Mouse (Mus musculus) neutrophil, adult 5-6 weeks (primary cell): ENCODE data around the gene Trpv2. TPM values are rescaled to one million over a fixed set of nuclear protein-coding genes. Genes with fewer than 3 reads are reported as not detected.
A peak's percentile ranks its signal among the peaks of the same experiment; 100 is the strongest.

Experiments used
- ATAC-seq: fragments of 151-379, 151-347 bp; 2 replicates; pipeline ENCODE4 v1.8.0; 2017; ENCODE audit warnings: mild to moderate bottlenecking, moderate TSS enrichment; ENCODE audit not compliant: insufficient number of reproducible peaks, poor library complexity, low FRiP score, severe bottlenecking; ENCODE audit errors: extremely low read depth
- total RNA-seq: library from RNA; stranded (forward); fragments of 200-1000 nt; gene quantifications from 2 replicates; pipeline ENCODE4 v1.2.3, GENCODE M21; 2017

Trpv2 gene
- total RNA-seq = 62.7 and 66.9 TPM in 2 replicates

DNA sequence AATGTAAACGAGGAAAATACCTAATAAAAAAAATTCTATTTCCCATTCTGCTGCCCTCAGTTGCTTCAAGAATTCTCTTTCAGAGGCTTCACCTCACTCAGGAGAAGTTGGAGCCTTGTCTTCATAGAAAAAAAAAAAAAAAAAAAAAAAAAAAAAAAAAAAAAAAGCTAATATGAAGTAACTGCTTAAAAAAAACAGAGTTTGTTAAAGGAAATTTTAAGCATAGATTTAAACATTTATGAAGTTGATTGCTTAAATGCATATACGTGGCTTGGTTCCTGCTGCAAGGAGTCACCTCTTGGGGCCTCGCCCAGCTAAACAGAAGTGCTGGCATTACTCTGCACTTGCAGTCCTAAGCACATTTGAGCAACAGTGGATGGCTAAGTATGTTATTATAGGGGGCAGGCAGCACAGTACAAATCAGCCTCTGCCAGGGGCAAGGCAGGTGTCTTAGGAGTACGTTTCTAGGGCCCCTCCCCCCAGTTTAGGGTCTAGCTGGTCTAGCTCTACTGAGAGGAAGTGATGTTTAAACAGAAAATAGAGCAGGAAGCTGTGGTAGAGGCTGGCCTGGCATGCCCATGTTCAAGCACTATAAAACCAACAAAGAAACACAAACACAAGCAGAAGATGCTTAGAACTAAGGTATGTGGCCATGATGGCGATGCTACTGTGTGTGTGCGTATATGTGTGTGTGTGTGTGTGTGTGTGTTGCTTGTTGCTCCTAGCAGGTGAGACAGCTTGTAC, at the start of gene Trpv2:
Trpv2 (plus strand) TSS at position 528 of the 744 bp plus-strand sequence.
- peak; percentile 37; the same call in 1 of the 2 replicates for ATAC-seq

DNA sequence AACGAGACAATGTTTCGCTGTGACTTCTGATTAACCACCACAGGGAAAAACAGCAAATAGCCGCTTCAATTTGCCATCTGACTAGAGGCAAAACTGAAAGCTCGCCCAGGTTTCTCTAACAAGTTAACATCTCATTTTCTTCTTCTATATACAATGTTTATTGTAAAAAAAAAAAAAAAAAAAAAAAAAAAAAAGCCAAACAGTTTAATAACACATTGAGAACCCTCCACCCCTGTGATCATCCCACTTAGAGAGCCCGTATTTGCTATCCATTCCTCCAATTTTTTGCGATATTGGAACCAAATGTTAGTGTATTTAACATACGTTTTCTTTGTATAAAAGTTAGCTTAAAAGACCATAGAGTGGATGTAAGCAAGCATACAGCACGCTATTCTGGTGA, 37.2 kb upstream of the Trpv2 start:
- no peak for ATAC-seq

DNA sequence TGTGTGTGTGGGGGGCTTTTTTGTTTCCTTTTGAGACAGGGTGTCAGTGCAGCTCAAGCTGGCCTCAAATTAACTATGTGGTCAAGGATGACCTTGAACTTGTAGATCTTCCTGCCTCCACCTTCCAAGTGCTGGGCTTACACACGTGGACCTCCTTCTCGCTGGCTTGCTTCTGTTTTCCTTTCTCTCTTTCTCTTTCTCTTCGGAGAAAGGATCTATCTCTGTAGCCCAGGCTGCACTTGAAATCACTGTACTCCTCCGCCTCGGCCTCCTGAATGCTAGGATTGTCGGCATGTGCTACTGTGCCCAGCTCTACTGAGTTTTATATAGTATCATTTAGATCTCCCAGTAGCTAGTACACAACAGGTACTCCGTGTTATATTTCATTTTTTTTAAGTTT, 36.7 kb upstream of the Trpv2 start:
- ATAC-seq = no peak

DNA sequence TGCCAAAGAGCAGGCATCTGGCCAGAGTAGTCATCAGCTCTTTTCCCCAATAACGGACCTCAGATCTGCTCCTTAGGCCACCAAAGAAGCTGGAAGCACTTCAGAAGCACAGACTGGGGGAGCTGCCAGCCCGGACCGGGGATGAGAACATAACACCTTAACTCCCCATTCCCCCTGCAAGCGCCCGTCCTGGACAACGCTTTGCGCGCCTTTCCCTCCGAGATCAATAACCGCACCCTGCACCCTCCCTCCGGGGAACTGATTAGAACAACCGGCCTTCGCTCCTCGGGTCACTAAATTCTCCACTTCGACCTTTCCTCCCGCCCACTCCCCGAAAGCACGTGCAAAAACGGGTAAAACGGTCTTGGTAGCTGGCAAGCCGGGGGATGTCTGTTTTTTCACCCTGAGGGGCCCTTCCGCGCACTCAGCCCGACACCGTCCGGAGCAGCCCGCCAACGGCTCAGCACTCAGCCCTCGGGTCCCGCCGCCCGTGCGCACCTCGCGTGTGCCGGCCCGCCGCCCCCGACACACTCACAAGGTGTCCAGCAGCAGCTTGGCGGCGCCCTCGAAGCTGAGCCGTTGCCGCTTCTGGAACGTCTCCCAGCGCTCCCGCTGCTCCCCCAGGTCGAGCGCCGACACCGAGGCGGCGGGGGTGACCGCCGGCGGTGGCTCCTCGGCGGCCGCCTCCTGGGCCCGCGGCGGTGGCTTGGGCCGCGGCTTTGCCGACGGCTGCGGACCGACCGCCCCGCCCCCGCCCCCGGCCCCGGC, 35.8 kb upstream of the Trpv2 start:
- peak; percentile 20; the same call in 1 of the 2 replicates for ATAC-seq

DNA sequence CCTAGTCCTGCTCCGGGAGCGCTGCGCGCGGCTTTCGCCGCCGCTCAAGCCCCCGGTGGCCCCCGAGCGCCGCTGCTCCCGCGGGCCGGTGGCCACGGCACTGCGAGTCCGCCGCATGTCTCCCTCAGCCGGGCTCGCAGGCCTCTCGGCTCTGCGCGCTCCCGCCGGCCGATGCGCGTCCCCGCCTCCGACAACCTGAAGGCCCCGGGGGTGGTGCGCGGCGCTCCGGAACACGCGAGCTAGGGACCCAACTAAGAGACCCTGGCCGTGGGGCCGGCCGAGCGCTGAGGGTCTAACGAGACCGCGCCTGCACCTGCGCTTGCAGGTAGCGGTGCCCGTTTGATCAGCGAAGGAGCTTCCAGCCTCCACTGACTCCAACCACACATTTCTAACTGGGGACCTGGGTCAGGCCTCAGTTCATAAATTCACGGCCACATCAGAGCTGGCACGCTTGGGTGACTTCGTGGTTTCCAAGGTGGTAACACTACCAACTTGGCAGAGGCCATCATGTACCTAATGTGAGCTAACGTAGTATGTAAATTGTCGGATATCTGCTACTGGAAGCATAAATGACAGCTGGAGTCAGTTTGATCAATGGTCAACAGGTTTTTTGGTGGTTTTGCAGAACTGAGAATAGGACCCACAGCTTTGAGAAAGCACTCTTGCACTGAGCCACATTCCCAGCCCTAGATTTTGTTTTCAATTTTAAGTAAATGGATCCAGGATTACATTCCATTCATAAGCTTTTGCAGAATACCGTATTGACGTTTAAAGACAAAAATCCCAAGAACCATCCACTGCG, 35.0 kb upstream of the Trpv2 start, which contains the start of gene Cenpv:
Cenpv (minus strand) TSS at position 173 of the 802 bp plus-strand sequence.
- ATAC-seq = peak; percentile 16; the same call in 1 of the 2 replicates

DNA sequence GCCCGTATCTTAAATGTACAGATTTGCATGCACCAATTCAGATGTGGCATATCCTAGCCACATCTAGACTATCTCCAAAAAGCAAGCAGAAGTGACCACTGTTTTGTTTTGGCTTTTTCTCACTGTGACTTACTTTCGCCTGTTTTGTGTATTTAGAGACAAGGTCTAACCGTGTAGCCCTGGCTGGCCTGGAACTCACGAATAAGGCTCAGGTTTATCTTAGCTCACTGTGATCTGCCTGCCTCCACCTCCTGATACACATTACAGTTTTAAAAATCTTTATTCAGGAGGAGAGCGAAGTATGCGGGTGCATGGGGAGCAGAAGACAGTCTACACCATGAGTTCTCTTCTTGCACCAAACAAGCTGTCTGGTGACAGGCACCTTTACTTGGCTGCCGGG, 34.1 kb upstream of the Trpv2 start:
- ATAC-seq = no peak

DNA sequence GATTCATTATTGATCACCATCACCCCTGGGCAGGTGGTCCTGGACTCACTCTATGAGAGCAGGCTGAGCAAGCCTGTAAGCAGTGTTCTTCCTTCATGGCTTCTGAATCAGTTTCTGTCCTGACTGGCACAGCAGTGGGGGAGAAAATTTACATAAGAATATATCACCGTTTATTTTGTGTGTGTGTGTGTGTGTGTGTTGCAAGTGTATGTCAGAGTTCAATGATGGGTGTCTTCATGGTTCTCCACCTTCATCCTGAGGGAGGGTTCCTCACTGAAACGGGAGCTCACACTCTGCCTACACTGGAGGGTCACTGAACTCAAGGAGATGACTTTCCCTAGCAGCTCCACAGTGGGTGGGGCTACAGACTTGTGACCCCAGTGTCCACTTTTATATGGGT, 33.3 kb upstream of the Trpv2 start:
- ATAC-seq = no peak

DNA sequence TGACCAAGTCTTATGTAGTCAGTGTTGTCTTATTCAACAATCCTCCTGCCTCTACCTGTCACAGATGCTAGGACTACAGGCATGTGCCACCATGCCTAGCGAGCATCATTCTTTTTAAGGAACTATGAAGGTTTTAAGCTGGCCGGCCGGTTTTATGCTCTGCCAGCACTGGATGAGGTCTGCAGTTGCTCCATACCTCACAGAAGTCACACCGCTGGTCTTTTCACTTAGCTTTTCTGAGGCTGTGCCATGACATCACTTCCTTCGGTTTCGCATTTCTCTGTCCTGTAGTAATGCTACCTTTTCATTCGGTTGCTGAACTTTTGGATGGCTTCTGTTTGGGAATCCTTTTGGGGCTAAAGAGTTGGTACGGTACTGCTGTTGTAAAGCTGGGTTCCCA, 32.7 kb upstream of the Trpv2 start:
- no peak for ATAC-seq

DNA sequence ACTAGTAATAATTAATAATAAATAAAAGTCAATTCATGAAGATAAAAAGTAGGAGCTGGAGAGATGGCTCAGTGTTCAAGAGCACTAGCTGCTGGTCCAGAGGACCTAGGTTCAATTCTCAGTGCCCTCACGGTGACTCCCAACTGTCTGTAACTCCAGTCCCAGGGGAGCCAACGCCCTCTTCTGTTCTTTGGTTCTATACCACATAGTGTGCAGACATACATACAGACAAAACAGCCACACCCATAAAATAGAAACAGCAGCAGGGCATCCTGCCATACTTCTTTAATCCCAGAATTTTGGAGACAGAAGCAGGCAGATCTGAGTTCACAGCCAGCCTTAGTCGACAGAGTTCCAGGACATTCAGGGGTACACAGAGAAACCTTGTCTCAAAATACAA, 30.3 kb upstream of the Trpv2 start:
- ATAC-seq = no peak

DNA sequence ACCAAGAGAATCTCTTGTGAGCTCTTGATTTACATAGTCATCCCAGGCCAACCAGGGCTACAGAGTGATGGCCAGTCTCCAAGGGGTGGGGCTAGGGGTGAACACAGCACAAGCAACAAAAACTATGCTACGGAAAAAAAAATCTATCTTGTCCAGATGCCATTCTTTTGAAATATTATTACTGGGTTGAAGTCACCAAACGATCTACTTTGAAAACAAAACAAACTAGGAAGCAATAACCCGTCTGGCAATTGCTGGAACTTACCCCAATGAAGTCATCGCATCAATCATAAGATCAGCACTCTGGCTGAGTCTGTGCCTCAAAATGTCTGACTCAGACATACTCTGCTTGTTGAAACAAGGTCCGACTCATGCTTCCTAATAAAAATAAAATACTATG, 24.5 kb upstream of the Trpv2 start:
- no peak for ATAC-seq

DNA sequence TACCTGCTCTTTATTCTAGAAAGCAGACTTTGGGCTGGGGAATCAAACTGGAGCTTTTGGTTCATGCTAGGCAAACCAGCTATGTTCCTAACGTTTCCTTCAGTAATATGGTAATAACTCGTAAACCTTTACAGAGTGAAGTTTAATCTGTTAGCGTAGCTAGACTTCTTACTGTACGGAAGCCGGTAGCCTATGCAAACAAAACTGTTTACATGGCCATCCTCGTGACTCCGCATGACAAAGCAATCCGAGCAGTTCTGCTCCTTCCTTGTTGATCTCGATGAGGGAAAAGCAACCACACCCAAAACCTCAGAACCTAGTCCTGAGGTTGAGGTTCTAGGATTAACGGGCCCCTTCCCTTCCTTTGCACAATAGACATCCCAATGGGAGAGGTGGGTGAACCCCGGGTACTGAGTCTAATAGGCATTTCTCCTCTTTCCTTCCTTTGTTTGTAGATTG, 24.0 kb upstream of the Trpv2 start:
- ATAC-seq = peak; percentile 26; the same call in 1 of the 2 replicates

DNA sequence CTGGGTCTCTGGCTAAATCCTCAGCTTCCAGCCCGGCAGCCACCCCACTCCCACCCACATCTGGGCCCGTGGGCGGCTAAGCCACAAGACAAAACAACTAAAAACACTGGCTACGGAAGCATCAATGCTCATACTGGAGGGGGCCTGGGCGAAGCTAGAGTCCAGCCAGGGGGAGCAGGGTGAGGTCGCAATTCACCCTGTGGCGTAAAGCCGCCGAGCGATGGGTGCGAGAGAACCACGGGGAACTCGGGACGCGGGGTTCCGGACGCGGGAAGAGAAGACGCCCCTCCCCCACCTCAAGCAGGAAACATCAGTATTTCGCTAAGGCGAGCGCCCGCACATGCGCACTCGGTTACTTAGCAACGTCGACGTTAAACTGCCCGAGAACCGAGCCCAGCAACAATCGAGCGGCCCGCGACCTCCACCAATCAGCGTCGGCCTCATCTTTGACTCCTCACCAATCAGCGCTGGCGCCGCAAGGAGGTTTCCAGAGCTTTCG, 23.5 kb upstream of the Trpv2 start, which contains the start of gene Ubb:
Ubb (plus strand) TSS at position 445 of the 499 bp plus-strand sequence.
- ATAC-seq = peak; percentile 89

DNA sequence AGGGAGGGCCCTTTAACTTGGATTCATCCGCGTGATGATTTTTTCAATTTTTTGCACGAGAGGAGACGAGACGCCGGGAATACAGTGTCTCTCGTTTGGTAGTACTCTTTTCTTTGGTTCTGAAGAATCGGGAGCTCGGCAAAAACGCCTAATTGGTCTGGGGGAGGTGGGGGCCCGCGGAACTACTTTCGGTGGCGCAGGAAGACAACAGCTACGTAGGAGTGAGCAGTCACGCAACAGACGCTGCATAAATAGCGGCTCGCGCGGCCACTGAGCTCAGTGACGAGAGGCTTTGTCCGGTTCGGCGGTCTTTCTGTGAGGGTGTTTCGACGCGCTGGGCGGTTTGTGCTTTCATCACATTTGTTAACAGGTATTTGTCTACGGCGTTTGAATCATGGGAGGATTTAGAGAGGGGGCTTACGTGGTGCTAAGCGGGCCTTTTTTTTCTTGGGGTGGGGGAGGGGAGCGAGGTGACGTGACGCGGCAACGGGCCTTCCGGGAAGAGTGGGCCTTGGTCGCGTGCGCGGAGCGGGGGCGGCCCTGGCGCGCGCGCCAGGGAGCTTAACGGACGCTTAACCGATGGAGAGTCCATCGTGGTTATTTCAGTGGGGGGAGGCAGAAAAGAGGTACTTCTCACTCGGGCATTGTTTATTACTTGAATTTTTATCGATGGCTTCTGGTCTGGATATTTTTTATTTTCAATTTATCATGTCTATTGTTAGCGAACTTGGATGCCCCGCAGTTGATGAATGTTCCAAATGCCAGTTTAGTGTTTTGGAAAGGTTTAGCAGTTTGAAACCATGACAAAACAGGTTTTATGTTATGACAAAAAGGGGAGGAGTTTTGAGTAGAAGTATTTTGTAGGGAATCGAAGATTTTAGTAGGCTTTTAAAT, 22.8 kb upstream of the Trpv2 start:
- peak; percentile 65 for ATAC-seq

DNA sequence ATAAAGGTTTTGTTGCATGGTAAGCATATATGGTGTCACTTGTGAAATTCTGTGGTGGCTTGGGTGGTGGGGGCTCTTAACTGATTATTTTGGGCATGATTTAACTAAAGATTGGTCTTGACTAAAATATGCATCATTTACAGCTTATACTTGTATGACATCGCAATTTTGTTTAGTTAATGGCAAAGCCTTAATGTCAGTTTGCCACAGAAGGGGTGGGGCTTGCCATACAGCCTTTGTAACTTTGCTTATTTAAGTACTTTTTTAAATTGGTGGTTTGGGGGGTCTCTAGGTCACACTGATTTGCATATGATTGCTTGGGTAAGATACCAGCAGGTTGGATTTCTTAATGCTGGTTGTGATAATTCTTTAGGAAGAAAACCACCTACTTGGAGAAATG, 21.1 kb upstream of the Trpv2 start:
- ATAC-seq = no peak

DNA sequence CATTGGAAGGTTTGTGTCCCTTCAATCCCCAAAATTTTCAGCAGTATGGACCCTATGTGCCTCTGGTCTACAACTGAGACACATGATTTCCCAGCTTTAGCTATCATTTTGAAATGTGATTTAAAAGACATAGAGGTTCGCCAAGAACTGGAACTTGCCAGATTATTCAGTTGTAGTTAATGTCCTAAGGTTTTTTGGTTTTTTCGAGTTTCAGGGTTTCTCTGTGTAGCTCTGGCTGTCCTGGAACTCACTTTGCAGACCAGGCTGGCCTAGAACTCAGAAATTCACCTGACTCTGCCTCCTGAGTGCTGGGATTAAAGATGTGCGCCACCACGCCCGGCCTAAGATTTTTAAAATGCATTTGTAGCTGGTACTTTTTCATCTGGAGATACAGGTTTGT, 20.7 kb upstream of the Trpv2 start:
- ATAC-seq = no peak

DNA sequence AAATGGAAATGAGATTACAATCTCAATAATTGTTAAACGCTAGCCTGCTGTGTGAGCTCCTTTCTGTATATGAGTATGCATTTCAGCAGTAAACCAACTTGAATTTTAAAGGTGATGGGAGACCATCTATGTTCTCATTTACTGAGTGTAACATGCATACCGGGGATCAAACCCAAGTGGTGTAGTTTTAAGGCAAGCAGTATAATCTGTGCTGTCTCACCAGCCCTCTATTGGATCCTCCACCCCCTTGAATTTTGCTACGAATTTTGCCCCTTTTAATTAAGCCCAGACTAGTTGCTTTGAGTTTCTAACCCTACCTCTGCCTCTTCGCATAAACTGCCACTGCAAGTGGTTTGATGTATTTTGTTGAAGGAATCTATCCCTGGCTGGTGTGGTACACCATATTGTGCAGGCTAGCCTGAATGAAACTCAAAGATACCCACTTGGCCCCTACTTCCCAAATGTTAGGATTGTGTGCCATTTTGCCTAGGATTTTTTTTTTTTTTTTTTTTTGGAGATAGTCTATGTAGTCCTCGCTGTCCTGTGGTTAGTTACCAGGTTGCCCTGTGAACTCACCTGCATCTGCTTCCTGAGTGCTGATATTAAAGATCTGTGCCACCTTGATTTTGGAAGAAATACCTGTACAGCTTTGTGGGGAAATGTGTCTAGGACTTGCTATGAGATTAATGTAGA, 20.0 kb upstream of the Trpv2 start:
- ATAC-seq = no peak

DNA sequence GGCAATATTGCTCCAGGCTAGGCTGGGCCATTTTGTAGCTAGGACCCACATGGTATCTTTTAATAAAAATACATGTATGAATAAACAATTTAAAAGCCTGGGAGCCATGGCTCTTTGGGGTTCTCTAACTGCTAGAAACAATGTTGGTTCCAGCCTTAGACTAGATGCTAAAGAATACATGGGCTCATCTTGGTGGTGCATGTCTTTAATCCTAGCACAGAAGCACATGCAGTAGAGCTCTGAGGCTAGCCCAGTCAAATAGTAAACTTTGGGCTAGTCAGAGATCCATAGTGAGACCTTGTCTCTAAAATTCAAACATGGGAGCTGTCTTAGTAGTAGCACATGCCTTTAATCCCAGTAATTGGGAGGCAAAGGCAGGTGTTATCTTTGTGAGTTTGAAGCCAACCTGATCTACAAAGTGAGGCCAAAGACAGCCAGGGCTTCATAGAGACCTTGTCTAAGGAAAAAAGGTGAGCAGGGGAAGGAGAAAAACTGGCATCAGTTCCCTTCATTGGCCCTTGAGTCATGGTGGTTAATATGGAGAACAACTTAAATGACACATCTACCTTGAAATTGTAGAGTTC, 19.3 kb upstream of the Trpv2 start:
- ATAC-seq = no peak
